In genomic region chr14:67620854-67621476, GRCm38 (mm10) we compare ENCODE assay signal across 9 mouse cellular contexts.
A peak's percentile ranks its signal among the peaks of the same experiment; 100 is the strongest.
DNase-seq lines count a peak whose midpoint lies in the region; ATAC-seq and TF ChIP-seq lines count a peak whose summit lies in the region.
"Had no signal": no experiment of that assay in that cellular context is flagged by ENCODE, and none has a peak within 500 bp of the region (broad histone marks: within the 10 kb centered on the region; RNA-seq: fewer than 3 reads in every experiment).

No protein-coding gene starts in this region.

- DNase-seq in intestine, embryonic 14.5 days (ENCODE audit: low spot score) = peak; percentile 69
- peak; percentile 28 to 32 for DNase-seq in cerebellum, adult 2 months
- peak; percentile 33 for DNase-seq in kidney, adult 2 months
- DNase-seq in left cerebral cortex, postnatal 36 days (ENCODE audit: low spot score in 2 of 2) = peak; percentile 39 to 47
- DNase-seq in ovary, postnatal 36 days (ENCODE audit: low spot score) = peak; percentile 33

- H3K4me2 ChIP-seq in intestine, embryonic 14.5 days (ENCODE audit: low read length) = no peak overlapping the region
- no peak overlapping the region for H3K4me2 ChIP-seq in intestine, embryonic 16.5 days (ENCODE audit: low read depth, low read length)
- H3K4me2 ChIP-seq: liver, embryonic 15.5 days had no signal

- H3K27me3 ChIP-seq in intestine, embryonic 14.5 days (replicated peaks; ENCODE audit: control insufficient read depth, insufficient read depth, low read length) = no peaks in the 10 kb centered on the region
- H3K27me3 ChIP-seq in intestine, embryonic 16.5 days (replicated peaks; ENCODE audit: control insufficient read depth, insufficient read depth, low read length) = no peaks in the 10 kb centered on the region
- no peaks in the 10 kb centered on the region for H3K27me3 ChIP-seq in cerebellum, adult 2 months (ENCODE audit: control insufficient read depth, insufficient read depth, low read length)
- H3K27me3 ChIP-seq in kidney, adult 2 months (replicated peaks; ENCODE audit: control insufficient read depth, insufficient read depth, low read length) = no peaks in the 10 kb centered on the region

- ATAC-seq in intestine, embryonic 14.5 days (replicated peaks; ENCODE audit: low FRiP score, low TSS enrichment, low read depth) = no peak
- ATAC-seq in intestine, embryonic 16.5 days = no peak
- peak; percentile 99 for ATAC-seq in frontal cortex, adult (ENCODE audit: low TSS enrichment)
- no peak; the same call in 1 of the 2 replicates for ATAC-seq in granulocyte monocyte progenitor cell, adult 5-6 weeks (replicated peaks; ENCODE audit: poor library complexity, severe bottlenecking)

- no peaks in the 10 kb centered on the region for H3K9me3 ChIP-seq in intestine, embryonic 14.5 days (ENCODE audit: control insufficient read depth, low read length)
- no peaks in the 10 kb centered on the region for H3K9me3 ChIP-seq in intestine, embryonic 16.5 days (ENCODE audit: control insufficient read depth, low read length)
- H3K9me3 ChIP-seq: liver, embryonic 15.5 days had no signal

- H3K27ac ChIP-seq in intestine, embryonic 14.5 days (ENCODE audit: low read depth) = no peak overlapping the region
- no peak overlapping the region for H3K27ac ChIP-seq in intestine, embryonic 16.5 days (ENCODE audit: low read length)
- H3K27ac ChIP-seq in cerebellum, adult 2 months (ENCODE audit: insufficient read depth, low read length) = no peak overlapping the region
- no peak overlapping the region for H3K27ac ChIP-seq in kidney, adult 2 months (ENCODE audit: insufficient read depth, low read depth, low read length)
- H3K27ac ChIP-seq: liver, embryonic 15.5 days had no signal

- peak; percentile 66 for TF ChIP-seq CTCF in cerebellum, adult 2 months (IDR thresholded peaks at IDR 0.05; ENCODE audit: borderline replicate concordance, insufficient read depth, low read depth, low read length)
- peak; percentile 67 for TF ChIP-seq CTCF in kidney, adult 2 months (conservative IDR thresholded peaks at IDR 0.05; ENCODE audit: insufficient read depth, insufficient read length, low read depth, low read length)

- TF ChIP-seq POLR2A in cerebellum, adult 2 months (IDR thresholded peaks at IDR 0.05; ENCODE audit: borderline replicate concordance, insufficient read depth, low read length) = no peak
- no peak for TF ChIP-seq POLR2A in kidney, adult 2 months (IDR thresholded peaks at IDR 0.05; ENCODE audit: low read depth, low read length)

- H3K36me3 ChIP-seq in intestine, embryonic 14.5 days (ENCODE audit: control insufficient read depth, insufficient read depth, low read length) = no peaks in the 10 kb centered on the region
- H3K36me3 ChIP-seq in intestine, embryonic 16.5 days (ENCODE audit: control insufficient read depth, insufficient read depth, low read length) = no peaks in the 10 kb centered on the region
- no peaks in the 10 kb centered on the region for H3K36me3 ChIP-seq in kidney, adult 2 months (ENCODE audit: control insufficient read depth, insufficient read depth, low read length)
- H3K36me3 ChIP-seq: liver, embryonic 15.5 days had no signal

- no peaks in the 10 kb centered on the region for H3K4me1 ChIP-seq in intestine, embryonic 14.5 days (replicated peaks; ENCODE audit: control insufficient read depth, insufficient read depth, low read length)
- H3K4me1 ChIP-seq in intestine, embryonic 16.5 days (ENCODE audit: control insufficient read depth, insufficient read depth, low read length) = no peaks in the 10 kb centered on the region
- no peaks in the 10 kb centered on the region for H3K4me1 ChIP-seq in cerebellum, adult 2 months (ENCODE audit: control insufficient read depth, insufficient read depth, low read length)
- H3K4me1 ChIP-seq in kidney, adult 2 months (ENCODE audit: control insufficient read depth, insufficient read depth, low read length) = no peaks in the 10 kb centered on the region
- H3K4me1 ChIP-seq: liver, embryonic 15.5 days had no signal

- WGBS in intestine, embryonic 14.5 days = 37% methylated on average over 4 of the region's 4 CpGs
- WGBS in intestine, embryonic 16.5 days = 28% methylated on average over 4 of the region's 4 CpGs
- 62% methylated on average over 4 of the region's 4 CpGs for WGBS in cerebellum, adult 2 months
- WGBS in kidney, adult 2 months = 37% methylated on average over 4 of the region's 4 CpGs

- intact Hi-C loops in left cerebral cortex, postnatal 36 days (cut with DNase I) = loop anchor here (2.0 kb wide), 1 partner anchor 410 kb away; no protein-coding TSS in a partner anchor

- H3K4me3 ChIP-seq in intestine, embryonic 14.5 days (ENCODE audit: low read depth, low read length) = no peak overlapping the region
- no peak overlapping the region for H3K4me3 ChIP-seq in intestine, embryonic 16.5 days (ENCODE audit: low read length)
- H3K4me3 ChIP-seq in cerebellum, adult 2 months (replicated peaks; ENCODE audit: insufficient read depth, low read depth, low read length) = no peak overlapping the region
- H3K4me3 ChIP-seq in kidney, adult 2 months (ENCODE audit: insufficient read depth, low read depth, low read length) = no peak overlapping the region
- H3K4me3 ChIP-seq: liver, embryonic 15.5 days had no signal

- no peak overlapping the region for H3K9ac ChIP-seq in intestine, embryonic 14.5 days (ENCODE audit: low read length)
- no peak overlapping the region for H3K9ac ChIP-seq in intestine, embryonic 16.5 days (ENCODE audit: low read depth, low read length)
- H3K9ac ChIP-seq: liver, embryonic 15.5 days had no signal
